Mouse (Mus musculus) macrophage (primary cell): ENCODE measurements around the gene Gm4858. TPM values are rescaled to one million over a fixed set of nuclear protein-coding genes. Genes with fewer than 3 reads are reported as not detected.

Experiments used
- polyA plus RNA-seq: library from polyadenylated mRNA; stranded (reverse); fragments of 250-400 nt; gene quantifications from 3 replicates; pipeline ENCODE4 v1.2.4, GENCODE M21; 2018; ENCODE audit warnings: inconsistent platforms

Gm4858 gene
- polyA plus RNA-seq, 1 experiment from 2014 or later: not detected

Other genes starting within 250 kb of the Gm4858 start
- gene Kprp, start 241.6 kb upstream of the Gm4858 start, polyA plus RNA-seq: not detected in 3 replicates
- gene Lce1l, start 217.5 kb upstream of the Gm4858 start, polyA plus RNA-seq: not detected in 3 replicates
- not detected in 3 replicates for gene 2310050C09Rik, start 198.6 kb upstream of the Gm4858 start, polyA plus RNA-seq
- not detected in 3 replicates for gene Lce3a, start 142.6 kb upstream of the Gm4858 start, polyA plus RNA-seq
- gene Lce3b, start 135.8 kb upstream of the Gm4858 start, polyA plus RNA-seq: not detected in 3 replicates
- not detected in 3 replicates for gene Lce3c, start 124.3 kb upstream of the Gm4858 start, polyA plus RNA-seq
- not detected in 3 replicates for gene Lce3d, start 111.4 kb upstream of the Gm4858 start, polyA plus RNA-seq
- gene Lce3e, start 101.8 kb upstream of the Gm4858 start, polyA plus RNA-seq: not detected in 3 replicates
- gene Lce3f, start 76.6 kb upstream of the Gm4858 start, polyA plus RNA-seq: not detected in 3 replicates
- gene Crct1, start 53.1 kb upstream of the Gm4858 start, polyA plus RNA-seq: not detected in 3 replicates
- not detected in 3 replicates for gene Lce1m, start 49.8 kb upstream of the Gm4858 start, polyA plus RNA-seq
- not detected in 3 replicates for gene Crnn, start 76.0 kb downstream of the Gm4858 start, polyA plus RNA-seq
- gene Flg2, start 128.5 kb downstream of the Gm4858 start, polyA plus RNA-seq: not detected in 3 replicates
- not detected in 3 replicates for gene Flg, start 204.7 kb downstream of the Gm4858 start, polyA plus RNA-seq